Mouse (Mus musculus) lung, postnatal 0 days (tissue): Measurements from ENCODE around the gene Clspn. TPM values are rescaled to one million over a fixed set of nuclear protein-coding genes. Genes with fewer than 3 reads are reported as not detected.

ENCODE experiments used
- ATAC-seq: fragments of 200-750 bp; cut with Nextera tagmentation; 2 replicates; pipeline ENCODE4 v1.8.0; 2017; ENCODE audit warnings: moderate library complexity
- DNase-seq: peaks from one replicate; pipeline ENCODE4 v3.0.0-alpha.2; 2016; ENCODE audit warnings: low spot score
- H3K27ac ChIP-seq: fragments of 300-500 bp; sonication (generic); 2 replicates; pipeline ENCODE4 v1.5.1; 2014; ENCODE audit warnings: antibody characterized with exemption, mild to moderate bottlenecking, low read length, mixed read lengths
- H3K27me3 ChIP-seq: fragments of 300-500 bp; sonication (generic); replicated peaks from 2 replicates; pipeline ENCODE4 v1.6.1; 2014; ENCODE audit warnings: low read length, mixed read lengths; ENCODE audit not compliant: insufficient read depth
- H3K36me3 ChIP-seq: fragments of 300-500 bp; sonication (generic); 2 replicates; pipeline ENCODE4 v1.6.1; 2014; ENCODE audit warnings: low read length, mixed read lengths; ENCODE audit not compliant: insufficient read depth
- H3K4me1 ChIP-seq: fragments of 300-500 bp; sonication (generic); 2 replicates; pipeline ENCODE4 v1.6.1; 2014; ENCODE audit warnings: antibody characterized with exemption, low read depth, low read length, mixed read lengths; ENCODE audit not compliant: insufficient read depth
- H3K4me2 ChIP-seq: fragments of 300-500 bp; sonication (generic); replicated peaks from 2 replicates; pipeline ENCODE4 v1.6.1; 2014; ENCODE audit warnings: low read depth, mild to moderate bottlenecking, low read length, moderate library complexity, mixed read lengths
- H3K4me3 ChIP-seq: fragments of 300-500 bp; sonication (generic); 2 replicates; pipeline ENCODE4 v1.5.1; 2014; ENCODE audit warnings: low read depth, low read length
- H3K9ac ChIP-seq: fragments of 300-500 bp; sonication (generic); replicated peaks from 2 replicates; pipeline ENCODE4 v1.6.1; 2014; ENCODE audit warnings: low read depth, mild to moderate bottlenecking
- H3K9me3 ChIP-seq: fragments of 300-500 bp; sonication (generic); 2 replicates; pipeline ENCODE4 v1.6.1; 2016; ENCODE audit warnings: low read length, mixed read lengths
- CTCF ChIP-seq: IDR thresholded peaks from 2 replicates; pipeline ENCODE4 v1.5.1; 2016; ENCODE audit warnings: antibody characterized with exemption, mild to moderate bottlenecking
- EP300 ChIP-seq: IDR thresholded peaks from 2 replicates; pipeline ENCODE4 v1.6.1; 2016; ENCODE audit warnings: antibody characterized with exemption, mild to moderate bottlenecking, control low read depth
- WGBS: fragments of 180-500 bp; shearing (Covaris S2); extraction: QIAGEN DNeasy Blood & Tissue Kit; methylation state at CpG from one replicate; pipeline ENCODE4 v1.1.7; 2014; 5-methylcytosine and 5-hydroxymethylcytosine counted together
- microRNA-seq: library from miRNA; unstranded; fragments of <30 nt; microRNA quantifications from one replicate; pipeline ENCODE4, GENCODE M21; 2016
- polyA plus RNA-seq: library from polyadenylated mRNA; unstranded; fragments of >200 nt; fragmentation: Nextera tagmentation; extraction: Ambion mirVana; gene quantifications from 2 replicates; pipeline ENCODE4 v1.2.1, GENCODE M21; 2015

Gene Clspn
- polyA plus RNA-seq, 1 experiment from 2014 or later, result 3.5 TPM

DNA sequence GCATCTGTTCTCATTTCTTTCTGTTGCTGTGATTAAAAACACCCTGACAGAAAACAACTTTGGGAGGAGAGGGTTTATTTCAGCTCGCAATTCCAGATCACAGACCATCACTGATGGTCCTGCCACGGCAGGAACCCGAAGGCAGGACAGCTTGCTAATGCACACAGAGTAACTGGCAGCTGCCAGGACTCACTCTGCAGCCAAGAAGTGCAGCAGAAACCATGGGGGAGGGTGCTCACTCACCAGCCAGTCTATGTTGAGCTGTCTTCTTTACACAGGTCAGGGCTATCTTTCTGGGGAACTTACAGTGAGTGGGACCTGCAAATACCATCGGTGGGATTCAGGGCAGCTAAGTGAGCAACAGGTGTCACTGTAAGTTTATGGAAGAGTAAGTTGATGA is 80.7 kb downstream of the Clspn start:
- TF ChIP-seq EP300 (no peak), CTCF (no peak)
- Histone ChIP-seq H3K4me1 (no peaks in the 10 kb centered on the region), H3K36me3 (no peaks in the 10 kb centered on the region), H3K4me2 (no peak overlapping the region), H3K4me3 (no peak overlapping the region), H3K27ac (no peak overlapping the region), H3K9ac (no peak overlapping the region), H3K9me3 (no peaks in the 10 kb centered on the region), H3K27me3 (no peaks in the 10 kb centered on the region)
- WGBS, result 51% methylated on average over 4 of the region's 4 CpGs
- DNase-seq (no peak), ATAC-seq (no peak)

DNA sequence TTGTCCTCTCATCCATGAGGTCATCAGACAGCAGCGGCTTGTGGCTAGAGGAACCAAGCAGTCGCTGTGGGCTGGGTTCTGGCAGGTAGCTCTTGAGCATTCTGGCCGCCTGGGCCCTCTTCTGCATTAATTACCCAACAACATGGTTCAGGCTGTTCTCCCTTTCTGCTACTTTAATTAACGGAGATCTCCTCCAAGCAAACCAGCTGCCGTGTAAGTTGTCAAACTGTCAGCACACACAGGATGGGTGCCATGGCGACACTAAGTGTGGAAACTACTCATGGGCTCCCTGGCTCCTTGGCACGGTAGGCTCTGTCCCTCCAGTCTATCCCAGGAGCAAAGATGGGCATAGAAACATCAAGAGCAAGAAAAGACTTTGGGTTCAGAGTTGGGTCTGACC is 82.6 kb downstream of the Clspn start:
- no peak for ATAC-seq

DNA sequence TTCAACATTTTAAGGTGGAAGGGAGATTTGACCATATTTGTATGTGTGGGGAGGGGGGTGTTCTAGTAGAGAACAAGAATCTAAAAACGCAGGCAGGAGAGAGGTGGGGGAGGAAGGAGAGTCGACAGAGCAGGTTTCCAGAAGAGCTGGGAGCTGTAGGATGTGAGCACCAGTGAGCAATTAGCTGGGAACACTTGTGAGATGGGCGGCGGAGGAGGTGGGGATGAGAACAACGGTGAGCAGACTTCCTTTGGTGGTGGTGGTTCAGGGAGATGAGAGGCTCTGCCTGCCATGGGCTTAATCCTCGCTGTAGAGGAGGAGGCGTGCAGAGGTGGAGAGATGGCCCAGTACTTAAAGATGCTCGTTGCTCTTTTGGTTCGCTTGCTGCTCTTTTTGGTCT is 85.2 kb downstream of the Clspn start:
- no peak overlapping the region for H3K4me2 ChIP-seq
- no peak overlapping the region for H3K4me3 ChIP-seq
- DNase-seq (no peak), ATAC-seq (no peak)
- TF ChIP-seq EP300 (no peak), CTCF (no peak)
- no peaks in the 10 kb centered on the region for H3K27me3 ChIP-seq
- no peaks in the 10 kb centered on the region for H3K9me3 ChIP-seq
- no peaks in the 10 kb centered on the region for H3K36me3 ChIP-seq
- 38% methylated on average over 9 of the region's 9 CpGs for WGBS
- H3K27ac ChIP-seq, result no peak overlapping the region
- no peak overlapping the region for H3K9ac ChIP-seq
- no peaks in the 10 kb centered on the region for H3K4me1 ChIP-seq

More for the DNA sequence above, 82.6 kb downstream of the Clspn start:
- H3K9ac ChIP-seq, result no peak overlapping the region
- no peak for DNase-seq
- H3K4me2 ChIP-seq, result no peak overlapping the region
- no peaks in the 10 kb centered on the region for H3K9me3 ChIP-seq
- H3K4me3 ChIP-seq, result no peak overlapping the region
- no peaks in the 10 kb centered on the region for H3K36me3 ChIP-seq
- no peak for TF ChIP-seq EP300
- no peak for TF ChIP-seq CTCF
- no peak overlapping the region for H3K27ac ChIP-seq
- no peaks in the 10 kb centered on the region for H3K4me1 ChIP-seq
- no peaks in the 10 kb centered on the region for H3K27me3 ChIP-seq
- 45% methylated on average over 7 of the region's 7 CpGs for WGBS

Small RNA genes within 50 kb of the gene (microRNA-seq; reads per million reads assigned to microRNA genes)
- not detected for gene Mir7119

Other genes with a start within 250 kb of the Clspn start
- 40.9 and 42.1 TPM in 2 replicates for gene Adprhl2, start 235.2 kb upstream of the Clspn start, polyA plus RNA-seq
- gene Tekt2, start 231.2 kb upstream of the Clspn start, polyA plus RNA-seq, result 14.6 and 15.7 TPM in 2 replicates
- 8.6 TPM in 2 replicates for gene Ago3, start 127.4 kb upstream of the Clspn start, polyA plus RNA-seq
- gene Ago1, start 88.4 kb upstream of the Clspn start, polyA plus RNA-seq, result 5.4 and 5.7 TPM in 2 replicates
- 5.6 and 6.1 TPM in 2 replicates for gene Ago4, start 23.5 kb upstream of the Clspn start, polyA plus RNA-seq
- 2.6 and 3.0 TPM in 2 replicates for gene 5730409E04Rik, start 52.9 kb downstream of the Clspn start, polyA plus RNA-seq
- 316 and 342 TPM in 2 replicates for gene Psmb2, start 120.7 kb downstream of the Clspn start, polyA plus RNA-seq
- not detected in 2 replicates for gene Tfap2e, start 179.3 kb downstream of the Clspn start, polyA plus RNA-seq
- 12.3 and 12.4 TPM in 2 replicates for gene Ncdn, start 196.5 kb downstream of the Clspn start, polyA plus RNA-seq
- 20.8 and 22.2 TPM in 2 replicates for gene AU040320, start 196.6 kb downstream of the Clspn start, polyA plus RNA-seq